Mouse (Mus musculus): ENCODE results near the gene Ctnnd2. TPM values are rescaled to one million over a fixed set of nuclear protein-coding genes. Genes with fewer than 3 reads are reported as not detected.

Gene Ctnnd2
- polyA plus RNA-seq, 1 experiment from 2014 or later, result 81.5 TPM

DNA sequence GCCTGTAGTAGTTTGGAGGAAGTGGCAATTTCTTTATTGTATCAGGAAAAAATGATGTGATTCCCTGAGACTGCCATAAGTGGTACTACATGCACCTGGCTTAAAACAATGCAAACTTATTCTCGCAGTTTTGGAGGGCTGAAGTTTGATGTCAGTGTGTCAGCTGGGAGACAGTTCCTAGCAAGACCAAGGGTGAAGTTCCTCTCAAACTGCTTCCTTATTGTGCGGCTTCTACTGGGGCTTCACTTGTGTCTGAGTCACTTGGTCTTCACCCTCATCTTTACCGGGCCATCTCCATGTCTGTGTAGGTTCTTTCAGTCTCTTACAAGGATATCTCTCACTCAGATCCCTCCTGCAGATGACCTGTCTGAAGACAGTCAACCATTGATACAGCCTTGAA lies 444.5 kb downstream of the Ctnnd2 start:
- no peak for ATAC-seq (ENCODE audit: low read depth)
- no peaks in the 10 kb centered on the region for H3K36me3 ChIP-seq (ENCODE audit: control insufficient read depth, insufficient read depth, low read length)
- no peak overlapping the region for H3K27ac ChIP-seq (ENCODE audit: low read depth, low read length)
- WGBS, result 95% methylated on average over 3 of the region's 3 CpGs
- no peaks in the 10 kb centered on the region for H3K27me3 ChIP-seq (ENCODE audit: control insufficient read depth, insufficient read depth, low read length)
- H3K4me2 ChIP-seq (ENCODE audit: low read depth, low read length), result no peak overlapping the region
- H3K4me3 ChIP-seq (ENCODE audit: low read depth, low read length), result no peak overlapping the region
- no peak overlapping the region for H3K9ac ChIP-seq (replicated peaks; ENCODE audit: low read depth, low read length)
- no peaks in the 10 kb centered on the region for H3K9me3 ChIP-seq (ENCODE audit: control insufficient read depth, low read length)
- H3K4me1 ChIP-seq (ENCODE audit: control insufficient read depth, insufficient read depth, low read length), result no peaks in the 10 kb centered on the region

DNA sequence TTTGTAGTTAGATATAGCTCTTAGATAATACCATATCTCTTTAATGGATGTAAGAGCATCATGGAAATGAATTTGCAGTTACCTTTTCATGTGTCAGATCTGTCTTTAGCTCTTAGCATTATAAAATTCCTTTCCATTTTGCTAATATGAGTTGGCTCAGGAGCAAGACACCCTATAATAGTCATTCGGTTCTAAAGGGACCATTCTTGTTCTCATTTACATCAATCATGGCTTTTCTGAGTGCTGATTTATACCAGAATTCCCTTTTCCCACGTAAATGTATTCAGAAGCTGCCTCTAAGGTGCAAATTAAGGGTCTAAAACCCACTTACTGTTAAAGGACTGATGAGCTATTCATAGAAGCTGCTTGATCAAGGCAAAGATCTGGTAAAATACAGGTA lies 445.5 kb downstream of the Ctnnd2 start:
- WGBS, result 54% methylated on average over 2 of the region's 2 CpGs
- no peaks in the 10 kb centered on the region for H3K36me3 ChIP-seq (ENCODE audit: control insufficient read depth, insufficient read depth, low read length)
- no peaks in the 10 kb centered on the region for H3K27me3 ChIP-seq (ENCODE audit: control insufficient read depth, insufficient read depth, low read length)
- no peak overlapping the region for H3K4me3 ChIP-seq (ENCODE audit: low read depth, low read length)
- H3K4me2 ChIP-seq (ENCODE audit: low read depth, low read length), result no peak overlapping the region
- H3K4me1 ChIP-seq (ENCODE audit: control insufficient read depth, insufficient read depth, low read length), result no peaks in the 10 kb centered on the region
- H3K9ac ChIP-seq (replicated peaks; ENCODE audit: low read depth, low read length), result no peak overlapping the region
- no peaks in the 10 kb centered on the region for H3K9me3 ChIP-seq (ENCODE audit: control insufficient read depth, low read length)
- ATAC-seq (ENCODE audit: low read depth), result no peak
- no peak overlapping the region for H3K27ac ChIP-seq (ENCODE audit: low read depth, low read length)

DNA sequence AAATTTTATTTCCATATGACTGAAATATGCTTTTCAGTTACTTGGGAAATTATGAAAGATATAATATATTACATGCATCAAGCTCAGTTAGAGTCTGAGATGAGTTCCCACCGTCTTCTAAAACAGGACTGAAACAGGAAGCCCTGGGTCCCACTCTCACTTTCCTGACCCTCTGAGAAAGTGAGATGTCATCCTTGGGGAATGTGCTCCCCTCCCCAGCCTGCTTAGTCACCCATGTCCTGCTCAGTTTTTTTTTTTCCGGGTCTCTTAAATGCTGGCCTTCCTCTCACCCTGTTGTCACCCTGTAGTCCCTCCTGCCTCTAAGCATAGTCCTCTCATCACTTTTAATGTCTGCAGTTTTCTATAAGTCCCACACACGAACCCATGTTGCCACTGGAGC lies 456.1 kb downstream of the Ctnnd2 start:
- no peaks in the 10 kb centered on the region for H3K36me3 ChIP-seq (ENCODE audit: control insufficient read depth, insufficient read depth, low read length)
- H3K9ac ChIP-seq (replicated peaks; ENCODE audit: low read depth, low read length), result no peak overlapping the region
- no peak overlapping the region for H3K4me3 ChIP-seq (ENCODE audit: low read depth, low read length)
- H3K4me1 ChIP-seq (ENCODE audit: control insufficient read depth, insufficient read depth, low read length), result no peaks in the 10 kb centered on the region
- WGBS, result 63% methylated on average over 3 of the region's 3 CpGs
- ATAC-seq (ENCODE audit: low read depth), result no peak
- H3K27me3 ChIP-seq (ENCODE audit: control insufficient read depth, insufficient read depth, low read length), result no peaks in the 10 kb centered on the region
- H3K4me2 ChIP-seq (ENCODE audit: low read depth, low read length), result no peak overlapping the region
- no peak overlapping the region for H3K27ac ChIP-seq (ENCODE audit: low read depth, low read length)
- H3K9me3 ChIP-seq (ENCODE audit: control insufficient read depth, low read length), result no peaks in the 10 kb centered on the region

DNA sequence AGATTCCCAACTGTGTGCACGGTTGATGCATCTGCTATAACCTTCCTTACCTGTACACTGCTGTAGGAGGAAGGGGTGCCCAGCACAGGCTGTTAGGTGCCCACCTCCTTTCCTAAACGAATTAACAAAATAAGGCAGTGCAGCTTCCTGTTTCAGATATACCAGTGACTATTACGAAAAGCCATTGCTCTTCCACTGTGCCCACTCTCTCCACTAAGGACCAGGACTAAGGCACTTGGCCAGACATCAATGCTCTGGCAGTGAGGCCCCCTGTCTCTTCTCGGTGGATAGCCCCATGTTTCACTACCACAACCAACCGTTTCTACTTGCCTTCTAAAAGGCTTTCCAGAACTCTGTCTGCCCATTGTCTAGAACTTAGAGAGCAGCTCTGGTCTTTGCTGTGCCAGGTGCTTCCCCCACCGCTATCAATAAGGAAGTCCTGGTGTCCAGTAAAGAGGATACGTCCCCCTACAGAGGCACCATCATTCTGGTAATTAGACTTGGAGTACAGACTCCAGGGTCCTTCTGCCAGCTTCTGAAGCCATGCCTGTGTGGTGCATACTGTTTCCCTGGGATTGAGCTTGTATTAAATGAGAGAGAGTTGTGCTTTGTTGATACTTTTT lies 459.8 kb downstream of the Ctnnd2 start:
- H3K9me3 ChIP-seq (ENCODE audit: control insufficient read depth, low read length), result no peaks in the 10 kb centered on the region
- H3K36me3 ChIP-seq (ENCODE audit: control insufficient read depth, insufficient read depth, low read length), result no peaks in the 10 kb centered on the region
- H3K4me3 ChIP-seq (ENCODE audit: low read depth, low read length), result no peak overlapping the region
- WGBS, result 81% methylated on average over 7 of the region's 7 CpGs
- H3K27me3 ChIP-seq (ENCODE audit: control insufficient read depth, insufficient read depth, low read length), result no peaks in the 10 kb centered on the region
- ATAC-seq (ENCODE audit: low read depth), result no peak
- H3K4me2 ChIP-seq (ENCODE audit: low read depth, low read length), result no peak overlapping the region
- H3K9ac ChIP-seq (replicated peaks; ENCODE audit: low read depth, low read length), result no peak overlapping the region
- H3K27ac ChIP-seq (ENCODE audit: low read depth, low read length), result no peak overlapping the region
- peaks cover 3% of the 10 kb centered on the region; the same call in 1 of the 2 replicates for H3K4me1 ChIP-seq (ENCODE audit: control insufficient read depth, insufficient read depth, low read length)

DNA sequence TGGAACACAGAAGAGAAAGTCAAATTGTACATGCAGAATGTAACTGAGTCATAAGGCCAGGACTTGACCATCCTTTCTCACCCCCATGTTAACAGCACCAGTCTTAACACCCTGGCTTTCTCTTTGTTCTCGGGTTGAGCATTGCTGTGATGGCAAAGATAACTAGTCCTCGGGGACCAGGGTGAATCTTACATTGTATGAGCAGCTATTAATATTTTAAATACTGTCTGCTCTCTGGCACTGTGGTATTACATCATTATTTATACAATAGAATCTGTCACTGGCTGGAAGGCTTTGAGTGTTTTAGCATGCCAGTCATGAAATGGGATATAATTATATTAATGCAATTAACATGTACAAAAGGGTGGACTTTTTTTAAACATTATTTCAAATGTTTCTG lies 461.5 kb downstream of the Ctnnd2 start:
- peak; percentile 79; the same call in 1 of the 2 replicates for ATAC-seq (ENCODE audit: low read depth)

DNA sequence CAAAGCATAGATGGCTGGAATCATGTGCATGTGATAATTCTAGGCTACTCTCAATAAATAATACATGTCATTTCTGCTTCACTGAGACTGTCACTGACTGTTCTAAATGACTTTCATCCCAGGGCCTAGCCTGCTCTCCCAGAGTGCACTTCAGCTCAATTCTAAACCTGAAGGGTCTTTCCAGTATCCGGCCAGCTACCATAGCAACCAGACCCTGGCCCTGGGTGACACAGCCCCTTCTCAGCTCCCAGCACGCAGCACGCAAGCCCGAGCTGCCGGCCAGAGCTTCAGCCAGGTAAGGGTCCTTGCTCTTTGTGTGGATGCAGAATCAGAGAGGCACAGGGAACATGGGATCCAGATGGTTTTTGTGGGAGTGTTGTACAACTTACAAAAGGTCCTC lies 462.1 kb downstream of the Ctnnd2 start:
- peak; percentile 75 for ATAC-seq (ENCODE audit: low read depth)
- H3K4me3 ChIP-seq (ENCODE audit: low read depth, low read length), result no peak overlapping the region
- no peak overlapping the region for H3K9ac ChIP-seq (replicated peaks; ENCODE audit: low read depth, low read length)
- whole genome bisulfite sequencing, result 17% methylated on average over 5 of the region's 5 CpGs
- H3K4me1 ChIP-seq (ENCODE audit: control insufficient read depth, insufficient read depth, low read length), result peaks cover 3% of the 10 kb centered on the region; the same call in 1 of the 2 replicates
- H3K27ac ChIP-seq (ENCODE audit: low read depth, low read length), result peak overlapping the region; percentile 55; the same call in 1 of the 2 replicates
- no peak overlapping the region for H3K4me2 ChIP-seq (ENCODE audit: low read depth, low read length)
- H3K9me3 ChIP-seq (ENCODE audit: control insufficient read depth, low read length), result no peaks in the 10 kb centered on the region
- H3K27me3 ChIP-seq (ENCODE audit: control insufficient read depth, insufficient read depth, low read length), result no peaks in the 10 kb centered on the region
- H3K36me3 ChIP-seq (ENCODE audit: control insufficient read depth, insufficient read depth, low read length), result no peaks in the 10 kb centered on the region

More for the DNA sequence above, 461.5 kb downstream of the Ctnnd2 start:
- peak overlapping the region; percentile 10; the same call in 1 of the 2 replicates for H3K27ac ChIP-seq (ENCODE audit: low read depth, low read length)
- no peak overlapping the region for H3K4me3 ChIP-seq (ENCODE audit: low read depth, low read length)
- WGBS, result 35% methylated on average over 2 of the region's 2 CpGs
- no peaks in the 10 kb centered on the region for H3K9me3 ChIP-seq (ENCODE audit: control insufficient read depth, low read length)
- H3K27me3 ChIP-seq (ENCODE audit: control insufficient read depth, insufficient read depth, low read length), result no peaks in the 10 kb centered on the region
- no peaks in the 10 kb centered on the region for H3K36me3 ChIP-seq (ENCODE audit: control insufficient read depth, insufficient read depth, low read length)
- H3K4me1 ChIP-seq (ENCODE audit: control insufficient read depth, insufficient read depth, low read length), result peaks cover 3% of the 10 kb centered on the region; the same call in 1 of the 2 replicates
- no peak overlapping the region for H3K4me2 ChIP-seq (ENCODE audit: low read depth, low read length)
- no peak overlapping the region for H3K9ac ChIP-seq (replicated peaks; ENCODE audit: low read depth, low read length)

DNA sequence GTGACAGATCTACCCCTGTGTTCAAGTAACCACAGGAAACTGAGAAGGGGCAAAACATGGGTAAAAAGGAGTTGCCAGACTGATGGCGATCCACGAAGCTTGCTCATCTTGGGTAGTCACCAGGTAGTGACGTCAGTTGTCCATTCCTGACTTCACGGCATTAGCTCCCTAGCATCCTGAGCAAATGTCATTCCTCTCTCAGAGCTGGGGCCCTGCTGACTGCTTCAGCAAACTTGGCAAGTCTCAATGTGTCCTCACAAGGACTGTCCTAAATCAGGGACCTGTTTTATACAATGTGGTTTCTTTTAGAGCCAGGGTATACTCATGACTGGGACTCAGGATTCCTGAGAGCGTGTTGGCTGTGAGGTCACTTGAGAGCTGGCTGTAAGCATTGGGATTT lies 468.3 kb downstream of the Ctnnd2 start:
- Histone ChIP-seq H3K4me2 (ENCODE audit: low read depth, low read length) (no peak overlapping the region), H3K4me1 (ENCODE audit: control insufficient read depth, insufficient read depth, low read length) (no peaks in the 10 kb centered on the region), H3K36me3 (ENCODE audit: control insufficient read depth, insufficient read depth, low read length) (no peaks in the 10 kb centered on the region), H3K4me3 (ENCODE audit: low read depth, low read length) (no peak overlapping the region), H3K9ac (replicated peaks; ENCODE audit: low read depth, low read length) (no peak overlapping the region), H3K9me3 (ENCODE audit: control insufficient read depth, low read length) (no peaks in the 10 kb centered on the region), H3K27me3 (ENCODE audit: control insufficient read depth, insufficient read depth, low read length) (no peaks in the 10 kb centered on the region; the same call in 1 of the 2 replicates), H3K27ac (ENCODE audit: low read depth, low read length) (no peak overlapping the region)
- no peak for ATAC-seq (ENCODE audit: low read depth)
- 91% methylated on average over 5 of the region's 5 CpGs for WGBS

DNA sequence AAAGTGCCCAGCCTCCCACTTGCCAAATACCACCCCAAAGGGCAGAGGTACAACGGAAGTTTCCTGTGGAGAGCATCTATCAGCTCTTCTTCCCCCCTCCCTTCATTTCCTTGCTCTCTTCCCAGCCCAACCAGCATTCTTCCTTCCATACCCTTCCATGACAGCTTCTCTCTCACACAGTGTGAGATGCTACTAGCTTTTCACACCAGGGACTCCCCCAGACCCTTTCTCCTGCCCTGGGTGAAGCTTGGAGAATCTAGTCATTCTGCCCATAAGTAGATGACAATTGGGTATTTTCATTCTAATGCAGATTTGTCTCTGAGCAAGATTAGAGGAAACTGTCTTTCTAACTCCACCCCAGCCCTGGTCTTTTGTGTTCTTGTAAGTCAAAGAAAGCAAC lies 473.3 kb downstream of the Ctnnd2 start:
- Histone ChIP-seq H3K27me3 (ENCODE audit: control insufficient read depth, insufficient read depth, low read length) (peaks cover 4% of the 10 kb centered on the region), H3K9ac (replicated peaks; ENCODE audit: low read depth, low read length) (no peak overlapping the region), H3K9me3 (ENCODE audit: control insufficient read depth, low read length) (no peaks in the 10 kb centered on the region), H3K4me3 (ENCODE audit: low read depth, low read length) (no peak overlapping the region), H3K4me1 (ENCODE audit: control insufficient read depth, insufficient read depth, low read length) (peaks cover 3% of the 10 kb centered on the region; the same call in 1 of the 2 replicates), H3K27ac (ENCODE audit: low read depth, low read length) (no peak overlapping the region), H3K4me2 (ENCODE audit: low read depth, low read length) (no peak overlapping the region), H3K36me3 (ENCODE audit: control insufficient read depth, insufficient read depth, low read length) (no peaks in the 10 kb centered on the region)
- 20% methylated on average over 1 of the region's 1 CpGs for WGBS
- no peak for ATAC-seq (ENCODE audit: low read depth)

DNA sequence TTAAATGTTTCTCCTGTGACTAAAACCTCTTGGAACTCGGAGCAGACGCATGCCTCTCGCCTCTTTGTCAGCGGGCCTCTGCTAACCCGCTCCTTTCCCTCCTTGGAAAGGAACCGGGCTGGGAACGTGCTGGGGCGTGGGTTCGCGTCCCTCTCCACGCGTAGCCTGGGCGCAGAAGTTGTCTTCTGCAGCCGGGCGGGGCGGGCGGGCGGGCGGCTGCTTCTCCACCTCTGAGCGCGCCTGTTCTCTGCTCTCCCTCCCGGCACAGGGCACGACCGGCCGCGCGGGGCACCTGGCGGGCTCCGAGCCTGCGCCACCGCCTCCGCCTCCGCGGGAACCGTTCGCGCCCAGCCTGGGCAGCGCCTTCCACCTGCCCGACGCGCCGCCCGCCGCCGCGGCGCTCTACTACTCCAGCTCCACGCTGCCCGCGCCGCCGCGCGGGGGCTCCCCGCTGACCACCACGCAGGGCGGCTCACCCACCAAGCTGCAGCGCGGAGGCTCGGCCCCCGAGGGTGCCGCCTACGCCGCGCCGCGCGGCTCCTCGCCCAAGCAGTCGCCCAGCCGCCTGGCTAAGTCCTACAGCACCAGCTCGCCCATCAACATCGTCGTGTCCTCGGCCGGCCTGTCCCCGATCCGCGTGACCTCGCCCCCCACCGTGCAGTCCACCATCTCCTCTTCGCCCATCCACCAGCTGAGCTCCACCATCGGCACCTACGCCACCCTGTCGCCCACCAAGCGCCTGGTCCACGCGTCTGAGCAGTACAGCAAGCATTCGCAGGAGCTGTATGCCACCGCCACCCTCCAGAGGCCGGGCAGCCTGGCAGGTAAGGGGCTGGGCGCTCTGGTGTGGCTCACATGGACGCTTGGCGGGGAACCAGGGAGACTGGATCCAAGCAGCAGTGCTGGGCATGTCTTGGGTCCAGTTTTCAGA lies 474.4 kb downstream of the Ctnnd2 start:
- Histone ChIP-seq H3K4me3 (ENCODE audit: low read depth, low read length) (peak overlapping the region; percentile 50), H3K27me3 (ENCODE audit: control insufficient read depth, insufficient read depth, low read length) (peaks cover 4% of the 10 kb centered on the region), H3K4me1 (ENCODE audit: control insufficient read depth, insufficient read depth, low read length) (peaks cover 3% of the 10 kb centered on the region; the same call in 1 of the 2 replicates), H3K27ac (ENCODE audit: low read depth, low read length) (peak overlapping the region; percentile 39; the same call in 1 of the 2 replicates), H3K9ac (replicated peaks; ENCODE audit: low read depth, low read length) (peak overlapping the region; percentile 69), H3K4me2 (ENCODE audit: low read depth, low read length) (peak overlapping the region; percentile 98), H3K9me3 (ENCODE audit: control insufficient read depth, low read length) (no peaks in the 10 kb centered on the region), H3K36me3 (ENCODE audit: control insufficient read depth, insufficient read depth, low read length) (no peaks in the 10 kb centered on the region)
- peak; percentile 74 for ATAC-seq (ENCODE audit: low read depth)
- WGBS, result 2% methylated on average over 77 of the region's 94 CpGs
